Mouse (Mus musculus): ENCODE results near the gene Epor. TPM values are rescaled to one million over a fixed set of nuclear protein-coding genes. Genes with fewer than 3 reads are reported as not detected.

The Epor gene
- total and polyA plus RNA-seq, 3 experiments: 192 to 440 TPM; not detected in 1

DNA sequence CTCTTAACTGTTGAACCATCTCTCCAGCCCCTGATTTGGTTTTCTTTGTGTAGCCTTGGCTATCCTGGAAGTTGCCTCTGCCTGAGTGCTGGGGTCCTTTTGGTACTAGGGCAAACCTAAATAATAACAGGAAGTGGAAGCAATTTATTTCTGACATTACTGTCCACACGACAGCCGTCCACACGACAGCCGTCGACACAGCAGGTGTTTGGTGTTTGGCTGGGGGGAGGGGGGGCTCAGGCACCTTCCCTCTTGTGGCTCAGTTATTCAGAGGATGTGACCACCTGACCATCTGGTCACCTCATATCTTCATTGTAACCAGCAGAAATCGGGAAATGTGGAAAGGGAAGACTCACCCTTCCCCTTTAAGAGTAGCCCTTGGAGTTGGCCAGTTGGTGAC, 5.6 kb upstream of the Epor start:
- no peak overlapping the region for H3K9ac ChIP-seq (ENCODE audit: control insufficient read depth, low read depth, low read length, poor library complexity, severe bottlenecking)
- H3K27ac ChIP-seq (ENCODE audit: control insufficient read depth, low read depth, low read length): no peak overlapping the region
- no peak for DNase-seq (ENCODE audit: low read depth, low spot score)
- H3K4me1 ChIP-seq (ENCODE audit: control insufficient read depth in 1 of 2, insufficient read depth in 2 of 2, low read length in 2 of 2): peaks cover 4% of the 10 kb centered on the region in 2 experiments
- H3K9me3 ChIP-seq (replicated peaks; ENCODE audit: insufficient read depth, low read length): no peaks in the 10 kb centered on the region
- peaks cover 2 to 4% of the 10 kb centered on the region in 2 experiments; a peak in 2 of 4 replicates for H3K27me3 ChIP-seq (ENCODE audit: control insufficient read depth in 1 of 2, insufficient read depth in 2 of 2, low read length in 2 of 2)
- no peaks in the 10 kb centered on the region for H3K79me2 ChIP-seq (ENCODE audit: control insufficient read depth, insufficient read depth, low read length, poor library complexity)
- no peak overlapping the region for H3K4me3 ChIP-seq (ENCODE audit: control insufficient read depth in 1 of 2, insufficient read depth in 1 of 2, low read depth in 2 of 2, low read length in 2 of 2)
- H3K36me3 ChIP-seq (ENCODE audit: control insufficient read depth in 1 of 2, insufficient read depth in 2 of 2, low read length in 2 of 2): peaks cover 0 to 4% of the 10 kb centered on the region in 2 experiments; a peak in 2 of 4 replicates
- TF ChIP-seq MXI1 (IDR thresholded peaks at IDR 0.05; ENCODE audit: low read depth, low read length): no peak
- TF ChIP-seq POLR2AphosphoS2 (IDR thresholded peaks at IDR 0.05; ENCODE audit: low read length): no peak
- TF ChIP-seq MAX (IDR thresholded peaks at IDR 0.05; ENCODE audit: low read length): no peak
- TF ChIP-seq ELF1 (IDR thresholded peaks at IDR 0.05; ENCODE audit: low read depth, low read length): no peak
- no peak for TF ChIP-seq TAL1 (IDR thresholded peaks at IDR 0.05; ENCODE audit: low read length)
- TF ChIP-seq CTCF (IDR thresholded peaks at IDR 0.05 in 2 of 3, conservative IDR thresholded peaks at IDR 0.05 in 1 of 3; ENCODE audit: control insufficient read depth in 1 of 3, insufficient read depth in 1 of 3, low read depth in 2 of 3, low read length in 3 of 3, poor library complexity in 1 of 3, severe bottlenecking in 1 of 3): no peak
- TF ChIP-seq MAFK (IDR thresholded peaks at IDR 0.05; ENCODE audit: borderline replicate concordance, low read depth, low read length): no peak
- no peak for TF ChIP-seq ZKSCAN1 (IDR thresholded peaks at IDR 0.05; ENCODE audit: low read depth, low read length)
- TF ChIP-seq TCF12 (IDR thresholded peaks at IDR 0.05; ENCODE audit: low read depth, low read length): no peak
- no peak for TF ChIP-seq ZC3H11A (IDR thresholded peaks at IDR 0.05; ENCODE audit: low read depth, low read length)
- no peak for TF ChIP-seq RAD21 (IDR thresholded peaks at IDR 0.05; ENCODE audit: low read depth, low read length)

DNA sequence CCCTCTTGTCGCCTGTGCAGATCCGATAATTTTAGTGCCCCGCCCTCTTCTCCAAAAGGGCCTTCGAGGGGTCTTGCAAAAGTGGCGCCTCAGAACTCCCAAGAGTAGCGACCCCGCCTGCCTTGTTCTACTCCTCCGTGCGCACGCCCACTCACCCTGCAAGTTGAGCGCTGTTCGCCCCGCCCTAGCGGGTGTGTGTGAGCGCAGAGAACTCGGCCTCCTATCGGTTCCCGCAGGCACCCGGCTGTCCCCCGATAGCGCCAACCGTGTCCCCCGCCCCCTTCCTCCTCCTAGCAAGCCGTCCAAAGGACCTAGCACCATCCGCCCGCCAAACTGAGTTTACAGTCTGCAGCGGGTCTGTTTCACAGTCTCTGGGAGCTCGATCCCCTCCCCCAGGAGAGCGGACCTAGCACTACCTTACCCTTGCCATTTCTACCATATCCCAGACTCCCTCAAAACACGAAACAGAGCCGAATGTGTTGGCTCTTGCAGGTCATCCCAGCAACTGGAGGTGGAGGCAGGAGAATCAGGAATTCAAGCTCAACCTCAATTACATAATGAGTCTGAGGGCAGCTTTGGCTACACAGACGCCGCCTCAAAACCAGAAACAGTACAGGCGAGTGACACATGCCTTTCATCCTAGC, 768 bp downstream of the Epor start:
- TF ChIP-seq UBTF (IDR thresholded peaks at IDR 0.05; ENCODE audit: borderline replicate concordance, insufficient read depth, low read depth, low read length) (no peak), TAL1 (IDR thresholded peaks at IDR 0.05; ENCODE audit: low read length) (peak; percentile 100), MAZ (IDR thresholded peaks at IDR 0.05; ENCODE audit: low read depth, low read length) (no peak), TBP (IDR thresholded peaks at IDR 0.05; ENCODE audit: low read depth, low read length) (no peak), BHLHE40 (IDR thresholded peaks at IDR 0.05; ENCODE audit: borderline replicate concordance, low read depth, low read length) (no peak), NELFE (IDR thresholded peaks at IDR 0.05; ENCODE audit: low read depth, low read length) (no peak), MEF2A (IDR thresholded peaks at IDR 0.05; ENCODE audit: extremely low read depth, insufficient replicate concordance, low read depth, low read length, poor library complexity, severe bottlenecking) (no peak), GABPA (IDR thresholded peaks at IDR 0.05; ENCODE audit: low read depth, low read length) (no peak), GATA1 (IDR thresholded peaks at IDR 0.05; ENCODE audit: low read depth, low read length) (peak; percentile 97), MAFK (IDR thresholded peaks at IDR 0.05; ENCODE audit: borderline replicate concordance, low read depth, low read length) (no peak), POLR2AphosphoS5 (IDR thresholded peaks at IDR 0.05; ENCODE audit: borderline replicate concordance, low read depth, low read length) (peak; percentile 90)

More for the DNA sequence above, 768 bp downstream of the Epor start:
- H3K27ac ChIP-seq (ENCODE audit: control insufficient read depth, low read depth, low read length): peak overlapping the region; percentile 91
- H3K9me3 ChIP-seq (replicated peaks; ENCODE audit: insufficient read depth, low read length): no peaks in the 10 kb centered on the region
- H3K4me3 ChIP-seq (ENCODE audit: control insufficient read depth in 1 of 2, insufficient read depth in 1 of 2, low read depth in 2 of 2, low read length in 2 of 2): peak overlapping the region; percentile 75 to 77
- peaks cover 14 to 26% of the 10 kb centered on the region in 2 experiments for H3K36me3 ChIP-seq (ENCODE audit: control insufficient read depth in 1 of 2, insufficient read depth in 2 of 2, low read length in 2 of 2)
- peak overlapping the region; percentile 77 for H3K9ac ChIP-seq (ENCODE audit: control insufficient read depth, low read depth, low read length, poor library complexity, severe bottlenecking)
- H3K79me2 ChIP-seq (ENCODE audit: control insufficient read depth, insufficient read depth, low read length, poor library complexity): peaks cover 41% of the 10 kb centered on the region
- H3K4me1 ChIP-seq (ENCODE audit: control insufficient read depth in 1 of 2, insufficient read depth in 2 of 2, low read length in 2 of 2): peaks cover 13 to 31% of the 10 kb centered on the region in 2 experiments
- DNase-seq (ENCODE audit: low read depth, low spot score): peak; percentile 100
- no peaks in the 10 kb centered on the region for H3K27me3 ChIP-seq (ENCODE audit: control insufficient read depth in 1 of 2, insufficient read depth in 2 of 2, low read length in 2 of 2)
